Mouse (Mus musculus) MEL (cell line): ENCODE measurements at regions not wholly inside any gene's neighbourhood (a gene's known extent, or its start where the extent isn't known, plus 50 kb on each side); places are given as distances from the start of the nearest gene placed in this dataset.

Experiments
- DNase-seq: peaks from one replicate; pipeline ENCODE4 v3.0.0; 2011; ENCODE audit warnings: low read depth, low spot score
- H3K27ac ChIP-seq: 2 replicates; pipeline ENCODE4 v1.5.1; 2012; ENCODE audit warnings: low read depth, mild to moderate bottlenecking, control low read depth, low read length, moderate library complexity; ENCODE audit not compliant: control insufficient read depth
- H3K27me3 ChIP-seq, 2 experiments: fragments of 150-350 bp in 1 of 2; sonication (generic) in 1 of 2; 2 replicates each; pipeline ENCODE4 v1.6.1; 2012; ENCODE audit warnings: low read length in 2 of 2, mild to moderate bottlenecking in 2 of 2, improper control_type of control experiment in 1 of 2, moderate library complexity in 1 of 2; ENCODE audit not compliant: insufficient read depth in 2 of 2, control insufficient read depth in 1 of 2
- H3K36me3 ChIP-seq, 2 experiments: 2 replicates each; pipeline ENCODE4 v1.6.1; 2012 to 2014; ENCODE audit warnings: low read length in 2 of 2, improper control_type of control experiment in 1 of 2, inconsistent platforms in 1 of 2, mild to moderate bottlenecking in 1 of 2; ENCODE audit not compliant: insufficient read depth in 2 of 2, control insufficient read depth in 1 of 2
- H3K4me1 ChIP-seq, 2 experiments: fragments of 150-350 bp in 1 of 2; sonication (generic) in 1 of 2; 2 replicates each; pipeline ENCODE4 v1.6.1; 2012; ENCODE audit warnings: low read length in 2 of 2, improper control_type of control experiment in 1 of 2, mild to moderate bottlenecking in 1 of 2; ENCODE audit not compliant: insufficient read depth in 2 of 2, control insufficient read depth in 1 of 2
- H3K4me3 ChIP-seq, 2 experiments: fragments of 150-350 bp in 1 of 2; sonication (generic) in 1 of 2; 2 replicates each; pipeline ENCODE4 v1.5.1; 2012; ENCODE audit warnings: low read depth in 2 of 2, low read length in 2 of 2, mild to moderate bottlenecking in 2 of 2, moderate library complexity in 2 of 2, control low read depth in 1 of 2, improper control_type of control experiment in 1 of 2; ENCODE audit not compliant: control insufficient read depth in 1 of 2, insufficient read depth in 1 of 2
- H3K79me2 ChIP-seq: 2 replicates; pipeline ENCODE4 v1.6.1; 2012; ENCODE audit warnings: mild to moderate bottlenecking, low read length, moderate library complexity; ENCODE audit not compliant: control insufficient read depth, poor library complexity, insufficient read depth
- H3K9ac ChIP-seq: 2 replicates; pipeline ENCODE4 v1.6.1; 2012; ENCODE audit warnings: low read depth, mild to moderate bottlenecking, control low read depth, low read length, moderate library complexity; ENCODE audit not compliant: control insufficient read depth, poor library complexity, severe bottlenecking
- H3K9me3 ChIP-seq: fragments of 150-350 bp; sonication (generic); replicated peaks from 2 replicates; pipeline ENCODE4 v1.6.1; 2012; ENCODE audit warnings: mild to moderate bottlenecking, low read length, improper control_type of control experiment, moderate library complexity; ENCODE audit not compliant: insufficient read depth
- BHLHE40 ChIP-seq: IDR thresholded peaks from 2 replicates; pipeline ENCODE4 v1.6.1; 2012; ENCODE audit warnings: low read depth, mild to moderate bottlenecking, inconsistent platforms, low read length, improper control_type of control experiment, borderline replicate concordance
- CTCF ChIP-seq, 3 experiments: IDR thresholded peaks in 2 of 3; conservative IDR thresholded peaks in 1 of 3; 2 replicates each; pipeline ENCODE4 v1.5.1; 2011 to 2012; ENCODE audit warnings: low read length in 3 of 3, low read depth in 2 of 3, mild to moderate bottlenecking in 2 of 3, improper control_type of control experiment in 1 of 3, inconsistent platforms in 1 of 3, mixed read lengths in 1 of 3, moderate library complexity in 1 of 3; ENCODE audit not compliant: control insufficient read depth in 1 of 3, insufficient read depth in 1 of 3, poor library complexity in 1 of 3, severe bottlenecking in 1 of 3
- ELF1 ChIP-seq: IDR thresholded peaks from 2 replicates; pipeline ENCODE4 v1.6.1; 2014; ENCODE audit warnings: low read depth, mild to moderate bottlenecking, inconsistent platforms, low read length, improper control_type of control experiment, moderate library complexity
- EP300 ChIP-seq, 2 experiments: IDR thresholded peaks; 2 replicates each; pipeline ENCODE4 v1.6.1; 2011; ENCODE audit warnings: improper control_type of control experiment in 2 of 2, low read length in 2 of 2, low read depth in 1 of 2, mild to moderate bottlenecking in 1 of 2
- ETS1 ChIP-seq: IDR thresholded peaks from 2 replicates; pipeline ENCODE4 v1.6.1; 2012; ENCODE audit warnings: low read depth, mild to moderate bottlenecking, inconsistent platforms, low read length, improper control_type of control experiment, moderate library complexity
- GABPA ChIP-seq: IDR thresholded peaks from 2 replicates; pipeline ENCODE4 v1.6.1; 2012; ENCODE audit warnings: low read depth, mild to moderate bottlenecking, inconsistent platforms, low read length, improper control_type of control experiment, moderate library complexity
- GATA1 ChIP-seq: IDR thresholded peaks from 2 replicates; pipeline ENCODE4 v1.6.1; 2011; ENCODE audit warnings: low read depth, low read length, improper control_type of control experiment
- HCFC1 ChIP-seq: IDR thresholded peaks from 2 replicates; pipeline ENCODE4 v1.6.1; 2012; ENCODE audit warnings: low read depth, mild to moderate bottlenecking, inconsistent platforms, low read length, improper control_type of control experiment, moderate library complexity
- MAZ ChIP-seq: IDR thresholded peaks from 2 replicates; pipeline ENCODE4 v1.6.1; 2012; ENCODE audit warnings: low read depth, mild to moderate bottlenecking, inconsistent platforms, low read length, improper control_type of control experiment
- MXI1 ChIP-seq: IDR thresholded peaks from 2 replicates; pipeline ENCODE4 v1.6.1; 2011; ENCODE audit warnings: mild to moderate bottlenecking, low read depth, low read length, improper control_type of control experiment
- MYB ChIP-seq: IDR thresholded peaks from 2 replicates; pipeline ENCODE4 v1.6.1; 2011; ENCODE audit warnings: mild to moderate bottlenecking, low read depth, low read length, improper control_type of control experiment
- MYC ChIP-seq: IDR thresholded peaks from 2 replicates; pipeline ENCODE4 v1.6.1; 2011; ENCODE audit warnings: low read depth, mild to moderate bottlenecking, low read length, improper control_type of control experiment, moderate library complexity
- NELFE ChIP-seq: IDR thresholded peaks from 2 replicates; pipeline ENCODE4 v1.6.1; 2011; ENCODE audit warnings: low read depth, low read length, improper control_type of control experiment
- POLR2A ChIP-seq, 2 experiments: IDR thresholded peaks; 2 replicates each; pipeline ENCODE4 v1.6.1; 2011 to 2012; ENCODE audit warnings: low read length in 2 of 2, mild to moderate bottlenecking in 2 of 2, control low read depth in 1 of 2, improper control_type of control experiment in 1 of 2, low read depth in 1 of 2, moderate library complexity in 1 of 2; ENCODE audit not compliant: control insufficient read depth in 1 of 2, insufficient read depth in 1 of 2, poor library complexity in 1 of 2
- ZKSCAN1 ChIP-seq: IDR thresholded peaks from 2 replicates; pipeline ENCODE4 v1.6.1; 2012; ENCODE audit warnings: low read depth, mild to moderate bottlenecking, inconsistent platforms, low read length, improper control_type of control experiment, moderate library complexity
- ZMIZ1 ChIP-seq: IDR thresholded peaks from 2 replicates; pipeline ENCODE4 v1.6.1; 2012; ENCODE audit warnings: low read depth, mild to moderate bottlenecking, inconsistent platforms, low read length, improper control_type of control experiment, moderate library complexity

DNA sequence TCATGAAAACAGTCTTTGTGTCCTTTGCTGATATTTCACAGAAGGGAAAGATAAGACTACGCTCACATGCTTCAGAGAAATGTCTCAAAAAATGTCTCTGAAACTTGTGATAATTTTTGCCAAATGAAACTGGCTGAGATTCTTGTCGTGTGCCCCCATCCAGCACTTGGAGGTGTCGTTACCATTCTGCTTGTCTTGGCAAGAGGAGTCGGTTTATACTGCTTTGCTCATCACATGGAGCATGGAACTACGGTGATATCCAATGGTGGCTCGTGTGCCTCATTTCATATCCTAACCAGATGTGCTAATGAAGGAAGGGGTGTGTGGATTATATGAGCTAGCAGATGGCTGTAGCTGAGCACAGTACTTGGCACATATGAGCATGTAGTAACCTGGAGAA is 169.4 kb upstream of the Etaa1 start:
- Histone ChIP-seq H3K4me1 (no peaks in the 10 kb centered on the region), H3K36me3 (no peaks in the 10 kb centered on the region), H3K27ac (no peak overlapping the region), H3K9ac (no peak overlapping the region), H3K79me2 (no peaks in the 10 kb centered on the region)
- TF ChIP-seq MAZ: no peak
- TF ChIP-seq, all 39 proteins: peak for 0
- no peaks in the 10 kb centered on the region for H3K9me3 ChIP-seq
- H3K4me3 ChIP-seq: no peak overlapping the region
- H3K27me3 ChIP-seq: peaks cover 2% of the 10 kb centered on the region in 2 experiments; a peak in 3 of 4 replicates
- no peak for DNase-seq

DNA sequence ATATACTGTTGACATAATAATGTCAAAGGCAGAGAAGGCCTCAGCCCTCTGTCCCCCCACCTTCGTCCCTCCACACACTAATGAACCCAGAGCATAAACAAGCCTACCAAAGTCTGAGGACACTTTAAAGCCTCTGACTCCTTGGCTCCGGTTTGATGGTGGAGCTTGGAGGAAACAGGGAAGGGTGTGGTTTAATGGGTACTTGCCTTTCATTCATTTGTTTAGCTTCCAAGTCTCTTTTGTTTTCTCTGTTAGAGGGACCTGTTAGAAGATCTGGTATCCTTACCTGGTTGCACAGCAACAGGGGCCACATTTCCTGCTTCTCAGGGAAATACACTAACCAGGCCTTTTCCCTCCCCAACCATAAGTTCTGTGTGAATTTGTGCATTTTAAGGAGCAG is 168.9 kb upstream of the Etaa1 start:
- no peaks in the 10 kb centered on the region for H3K79me2 ChIP-seq
- H3K4me1 ChIP-seq: no peaks in the 10 kb centered on the region
- no peaks in the 10 kb centered on the region for H3K9me3 ChIP-seq
- TF ChIP-seq GABPA (no peak), MXI1 (no peak), MYC (no peak), HCFC1 (no peak), MYB (no peak), ELF1 (no peak), ETS1 (no peak), BHLHE40 (no peak), POLR2A (IDR thresholded peaks at IDR 0.05; ENCODE audit: control insufficient read depth in 1 of 2, insufficient read depth in 1 of 2, low read depth in 1 of 2, low read length in 2 of 2, poor library complexity in 1 of 2) (no peak), GATA1 (no peak), NELFE (no peak), ZKSCAN1 (no peak)
- no peak overlapping the region for H3K9ac ChIP-seq
- peaks cover 2% of the 10 kb centered on the region in 2 experiments; a peak in 3 of 4 replicates for H3K27me3 ChIP-seq
- no peak for DNase-seq
- H3K4me3 ChIP-seq: no peak overlapping the region
- H3K27ac ChIP-seq: no peak overlapping the region
- H3K36me3 ChIP-seq: no peaks in the 10 kb centered on the region

DNA sequence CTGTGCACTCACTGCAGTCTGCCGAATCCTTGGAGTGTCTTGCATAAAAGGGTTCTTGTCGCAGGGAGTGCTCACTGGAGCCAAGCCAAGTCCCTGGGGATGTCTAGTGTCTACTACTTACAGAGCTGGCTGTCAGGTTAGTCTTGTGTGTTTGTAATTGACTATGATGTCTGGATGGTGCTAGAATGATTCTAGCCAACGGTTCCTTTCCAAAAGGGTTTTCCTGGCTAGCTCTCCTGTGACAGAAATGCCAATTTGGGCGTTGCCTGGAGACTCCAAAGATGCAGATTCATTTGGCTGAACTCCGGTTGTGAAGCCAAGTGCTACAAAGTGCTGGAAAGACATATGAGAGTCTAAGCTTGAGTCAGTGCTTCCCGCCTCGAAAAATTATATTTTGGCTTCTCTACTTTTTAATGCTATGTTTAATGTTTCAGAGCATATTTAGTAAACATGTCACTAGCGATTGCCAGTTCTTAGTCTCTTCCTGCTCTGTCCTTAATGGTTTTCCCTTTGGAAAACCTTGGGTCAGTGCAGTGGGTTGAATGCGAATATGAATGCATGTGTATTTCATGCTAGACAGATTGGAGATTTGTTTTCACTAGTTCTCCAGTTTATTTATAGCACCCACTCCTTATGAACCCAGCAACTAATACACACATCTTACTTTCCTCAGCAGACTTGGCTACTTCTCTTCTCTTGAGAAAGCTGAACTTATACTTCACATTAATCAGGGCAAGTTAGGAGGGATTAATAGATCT is 162.2 kb upstream of the Etaa1 start:
- Histone ChIP-seq H3K9ac (no peak overlapping the region), H3K27me3 (peaks cover 3 to 11% of the 10 kb centered on the region in 2 experiments; a peak in 3 of 4 replicates)
- TF ChIP-seq MYB (no peak), ZMIZ1 (no peak), HCFC1 (no peak), CTCF (IDR thresholded peaks at IDR 0.05 in 2 of 3, conservative IDR thresholded peaks at IDR 0.05 in 1 of 3; ENCODE audit: control insufficient read depth in 1 of 3, insufficient read depth in 1 of 3, low read depth in 2 of 3, low read length in 3 of 3, poor library complexity in 1 of 3, severe bottlenecking in 1 of 3) (no peak), ZKSCAN1 (no peak), MXI1 (no peak), EP300 (IDR thresholded peaks at IDR 0.05; ENCODE audit: low read depth in 1 of 2, low read length in 2 of 2) (no peak)
- TF ChIP-seq, all 39 proteins: peak for 0
- Histone ChIP-seq H3K79me2 (no peaks in the 10 kb centered on the region), H3K36me3 (no peaks in the 10 kb centered on the region), H3K4me3 (no peak overlapping the region), H3K27ac (no peak overlapping the region), H3K4me1 (no peaks in the 10 kb centered on the region), H3K9me3 (no peaks in the 10 kb centered on the region)
- DNase-seq: no peak
